Mouse (Mus musculus) lung, adult 2 months (tissue): ENCODE data around the gene Tmsb15l. TPM values are rescaled to one million over a fixed set of nuclear protein-coding genes. Genes with fewer than 3 reads are reported as not detected.
"Not testable (repeated sequence)": the region's sequence is repeated elsewhere in the genome, so short reads cannot be mapped to it uniquely, and the experiment has no call there.

Source experiments
- DNase-seq: peaks from one replicate; pipeline ENCODE4 v3.0.0; 2022
- H3K4me1 ChIP-seq: fragments of 200-500 bp; 2 replicates; pipeline ENCODE4 v1.6.1; 2011; ENCODE audit warnings: low read length; ENCODE audit not compliant: control insufficient read depth, insufficient read depth
- H3K4me3 ChIP-seq: fragments of 200-500 bp; replicated peaks from 2 replicates; pipeline ENCODE3; 2011; ENCODE audit warnings: low read depth, mild to moderate bottlenecking, control low read depth, low read length; ENCODE audit errors: extremely low read depth
- CTCF ChIP-seq: fragments of 200-500 bp; IDR thresholded peaks from 2 replicates; pipeline ENCODE4 v1.5.1; 2011; ENCODE audit warnings: mild to moderate bottlenecking, low read length, control low read depth; ENCODE audit not compliant: insufficient read depth
- POLR2A ChIP-seq: fragments of 200-500 bp; IDR thresholded peaks from 2 replicates; pipeline ENCODE4 v1.6.1; 2011; ENCODE audit warnings: low read depth, mild to moderate bottlenecking, control low read depth, low read length, borderline replicate concordance; ENCODE audit errors: extremely low read depth
- WGBS: fragments of 180-500 bp; shearing (Covaris S2); methylation state at CpG from one replicate; pipeline ENCODE4 v1.1.7; 2018; 5-methylcytosine and 5-hydroxymethylcytosine counted together
- polyA plus RNA-seq: library from polyadenylated mRNA; depleted of rRNA; stranded (reverse); fragments of >200 nt; gene quantifications from 2 replicates; pipeline ENCODE4 v1.2.3, GENCODE M21; 2012; rRNA removed

Gene Tmsb15l
- polyA plus RNA-seq, 1 experiment = 0.49 TPM

GRCm38 (mm10) chrX:136986039-136986438, 9.4 kb upstream of the Tmsb15l start:
- DNase-seq = no peak
- Histone ChIP-seq H3K4me3 (no peak overlapping the region), H3K4me1 (no peaks in the 10 kb centered on the region)
- TF ChIP-seq CTCF = no peak
- no peak for TF ChIP-seq POLR2A

GRCm38 (mm10) chrX:136978616-136979015, 1.9 kb upstream of the Tmsb15l start:
- Histone ChIP-seq H3K4me3 (no peak overlapping the region), H3K4me1 (no peaks in the 10 kb centered on the region)
- TF ChIP-seq CTCF = peak; percentile 47
- TF ChIP-seq POLR2A = no peak
- no peak for DNase-seq

- not testable (repeated sequence) for H3K4me1 ChIP-seq, DNase-seq
- H3K4me3 ChIP-seq = peak within 1 kb of the TSS; percentile 73
- WGBS = 82% methylated on average over 6 of the region's 6 CpGs
Measured at GRCm38 (mm10) chrX:136975397-136975796, 1.3 kb downstream of the Tmsb15l start, which contains the start of gene Tmsb15b2. TSS of gene Tmsb15b2 (minus strand) at chrX:136975497.

GRCm38 (mm10) chrX:136959688-136960087, 17.0 kb downstream of the Tmsb15l start:
- no peak for DNase-seq
- TF ChIP-seq POLR2A = no peak
- TF ChIP-seq CTCF = peak; percentile 33
- no peak overlapping the region for H3K4me3 ChIP-seq
- H3K4me1 ChIP-seq = no peaks in the 10 kb centered on the region
- 35% methylated on average over 2 of the region's 2 CpGs for WGBS

- H3K4me1 ChIP-seq, H3K4me3 ChIP-seq, DNase-seq: not testable (repeated sequence)
- 70% methylated on average over 5 of the region's 5 CpGs for WGBS
Measured at GRCm38 (mm10) chrX:136958300-136958699, 18.4 kb downstream of the Tmsb15l start.

- DNase-seq = peak; percentile 6
- not testable (repeated sequence) for H3K4me3 ChIP-seq, H3K4me1 ChIP-seq
- WGBS = 33% methylated on average over 13 of the region's 13 CpGs
Measured at GRCm38 (mm10) chrX:136957583-136958279, 18.9 kb downstream of the Tmsb15l start.

GRCm38 (mm10) chrX:136937985-136938384, 38.7 kb downstream of the Tmsb15l start:
- Histone ChIP-seq H3K4me1 (no peaks in the 10 kb centered on the region), H3K4me3 (no peak overlapping the region)
- TF ChIP-seq POLR2A = no peak
- no peak for TF ChIP-seq CTCF
- DNase-seq = no peak
- WGBS = 34% methylated on average over 3 of the region's 3 CpGs

GRCm38 (mm10) chrX:136927031-136927430, 49.6 kb downstream of the Tmsb15l start, which contains the start of gene H2bfm:
TSS of gene H2bfm (plus strand) at chrX:136927325.
- WGBS = 89% methylated on average over 14 of the region's 14 CpGs
- TF ChIP-seq CTCF = no peak
- TF ChIP-seq POLR2A = no peak
- H3K4me1 ChIP-seq = no peaks in the 10 kb centered on the region
- H3K4me3 ChIP-seq = no peak within 1 kb of the TSS
- no peak for DNase-seq

- TF ChIP-seq CTCF (no peak), POLR2A (no peak)
- DNase-seq = no peak
- Histone ChIP-seq H3K4me1 (no peaks in the 10 kb centered on the region), H3K4me3 (no peak overlapping the region)
Measured at GRCm38 (mm10) chrX:136925863-136926262, 50.8 kb downstream of the Tmsb15l start.

Other genes with a start within 250 kb of the Tmsb15l start
- gene Morf4l2, start 233.2 kb downstream of the Tmsb15l start, polyA plus RNA-seq = 24.2 and 43.0 TPM in 2 replicates
- gene Glra4, start 196.7 kb downstream of the Tmsb15l start, polyA plus RNA-seq = not detected in 2 replicates
- gene Plp1, start 154.2 kb downstream of the Tmsb15l start, polyA plus RNA-seq = 3.1 and 5.8 TPM in 2 replicates
- gene Rab9b, start 108.1 kb downstream of the Tmsb15l start, polyA plus RNA-seq = not detected in 2 replicates
- gene H2bfm, start 49.5 kb downstream of the Tmsb15l start, polyA plus RNA-seq = not detected in 2 replicates
- gene Tmsb15b2, start 1.4 kb downstream of the Tmsb15l start, polyA plus RNA-seq = not detected in 2 replicates
- 0.62 TPM in 1 of 2 replicates, not detected in the other for gene Tmsb15b1, start within 50 bp of the Tmsb15l start, polyA plus RNA-seq
- 0.26 and 0.34 TPM in 2 replicates for gene Zcchc18, start 16.3 kb upstream of the Tmsb15l start, polyA plus RNA-seq
- gene Slc25a53, start 61.4 kb upstream of the Tmsb15l start, polyA plus RNA-seq = 3.6 and 4.3 TPM in 2 replicates
- gene Fam199x, start 72.7 kb upstream of the Tmsb15l start, polyA plus RNA-seq = 1.0 and 1.3 TPM in 2 replicates
- gene Esx1, start 145.2 kb upstream of the Tmsb15l start, polyA plus RNA-seq = not detected in 2 replicates